Mouse (Mus musculus) kidney, postnatal 36 days (tissue): Measurements from ENCODE around the gene Pfkp.
A peak's percentile ranks its signal among the peaks of the same experiment; 100 is the strongest.

Experiments
- DNase-seq, 2 experiments: peaks; one replicate each; pipeline ENCODE4 v3.0.0; 2021 to 2022; ENCODE audit warnings: mixed read lengths in 2 of 2

Gene Pfkp

GRCm38 (mm10) chr13:6602786-6603409 lies 45.7 kb downstream of the Pfkp start:
- DNase-seq, result peak in 1 of 2 experiments; percentile 12

- no peak for DNase-seq
These were observed 46.9 kb downstream of the Pfkp start for GRCm38 (mm10) chr13:6601676-6602075.

GRCm38 (mm10) chr13:6600626-6601025 lies 48.0 kb downstream of the Pfkp start:
- no peak for DNase-seq

- no peak for DNase-seq
These were observed 50.8 kb downstream of the Pfkp start for GRCm38 (mm10) chr13:6597801-6598200.

- DNase-seq, result no peak
These were observed 53.2 kb downstream of the Pfkp start for GRCm38 (mm10) chr13:6595403-6595802.

- DNase-seq, result no peak
These were observed 57.7 kb downstream of the Pfkp start for GRCm38 (mm10) chr13:6590846-6591245.

GRCm38 (mm10) chr13:6586009-6586408 lies 62.6 kb downstream of the Pfkp start:
- DNase-seq, result no peak

- DNase-seq, result no peak
These were observed 65.0 kb downstream of the Pfkp start for GRCm38 (mm10) chr13:6583499-6584125.

- DNase-seq, result peak in 1 of 2 experiments; percentile 13
These were observed 72.6 kb downstream of the Pfkp start for GRCm38 (mm10) chr13:6575920-6576509.

- no peak for DNase-seq
These were observed 83.0 kb downstream of the Pfkp start for GRCm38 (mm10) chr13:6565571-6565970.

- no peak for DNase-seq
These were observed 86.2 kb downstream of the Pfkp start for GRCm38 (mm10) chr13:6562409-6562808.

- no peak for DNase-seq
These were observed 90.8 kb downstream of the Pfkp start for GRCm38 (mm10) chr13:6557771-6558170.

GRCm38 (mm10) chr13:6555656-6556055 lies 92.9 kb downstream of the Pfkp start:
- no peak for DNase-seq

GRCm38 (mm10) chr13:6553708-6554107 lies 94.9 kb downstream of the Pfkp start:
- no peak for DNase-seq

GRCm38 (mm10) chr13:6535287-6535932 lies 113.2 kb downstream of the Pfkp start:
- no peak for DNase-seq

- peak; percentile 26 to 74 for DNase-seq
These were observed 115.9 kb downstream of the Pfkp start for GRCm38 (mm10) chr13:6532683-6533082.
